Mouse (Mus musculus): ENCODE measurements at regions not wholly inside any gene's neighbourhood (a gene's known extent, or its start where the extent isn't known, plus 50 kb on each side); places are given as distances from the start of the nearest gene placed in this dataset.

GRCm38 (mm10) chr5:46182157-46182556, 324.7 kb upstream of the Lcorl start:
- no peak for DNase-seq
- H3K9me3 ChIP-seq (replicated peaks): no peaks in the 10 kb centered on the region
- H3K9ac ChIP-seq: no peak overlapping the region
- 76% methylated on average over 2 of the region's 2 CpGs for WGBS (ENCODE audit: insufficient replicate concordance)
- H3K4me3 ChIP-seq (replicated peaks): no peak overlapping the region
- H3K4me2 ChIP-seq: no peak overlapping the region
- ATAC-seq (ENCODE audit: low read depth): no peak
- H3K36me3 ChIP-seq: no peaks in the 10 kb centered on the region
- no peak overlapping the region for H3K27ac ChIP-seq
- no peaks in the 10 kb centered on the region for H3K27me3 ChIP-seq
- H3K4me1 ChIP-seq (replicated peaks): no peaks in the 10 kb centered on the region

- DNase-seq: no peak
- Histone ChIP-seq H3K9ac (no peak overlapping the region), H3K27ac (no peak overlapping the region), H3K36me3 (no peaks in the 10 kb centered on the region), H3K27me3 (no peaks in the 10 kb centered on the region), H3K9me3 (replicated peaks) (no peaks in the 10 kb centered on the region), H3K4me2 (no peak overlapping the region), H3K4me1 (replicated peaks) (no peaks in the 10 kb centered on the region), H3K4me3 (replicated peaks) (no peak overlapping the region)
- ATAC-seq (ENCODE audit: low read depth): no peak
- WGBS (ENCODE audit: insufficient replicate concordance): 39% methylated on average over 3 of the region's 3 CpGs
Observed at GRCm38 (mm10) chr5:46172315-46172714, 314.9 kb upstream of the Lcorl start.

GRCm38 (mm10) chr5:46160774-46161173, 303.4 kb upstream of the Lcorl start:
- Histone ChIP-seq H3K4me1 (replicated peaks) (no peaks in the 10 kb centered on the region), H3K27me3 (no peaks in the 10 kb centered on the region), H3K36me3 (no peaks in the 10 kb centered on the region), H3K4me2 (no peak overlapping the region), H3K9ac (no peak overlapping the region), H3K27ac (no peak overlapping the region), H3K9me3 (replicated peaks) (no peaks in the 10 kb centered on the region), H3K4me3 (replicated peaks) (no peak overlapping the region)
- WGBS (ENCODE audit: insufficient replicate concordance): 66% methylated on average over 4 of the region's 4 CpGs
- DNase-seq: no peak
- no peak for ATAC-seq (ENCODE audit: low read depth)

- Histone ChIP-seq H3K27me3 (no peaks in the 10 kb centered on the region), H3K36me3 (no peaks in the 10 kb centered on the region), H3K4me3 (replicated peaks) (no peak overlapping the region), H3K27ac (no peak overlapping the region), H3K4me1 (replicated peaks) (no peaks in the 10 kb centered on the region), H3K4me2 (no peak overlapping the region), H3K9me3 (replicated peaks) (no peaks in the 10 kb centered on the region), H3K9ac (no peak overlapping the region)
- no peak for ATAC-seq (ENCODE audit: low read depth)
- 36% methylated on average over 3 of the region's 3 CpGs for WGBS (ENCODE audit: insufficient replicate concordance)
- DNase-seq: no peak
Observed at GRCm38 (mm10) chr5:46151973-46152372, 294.6 kb upstream of the Lcorl start.

- Histone ChIP-seq H3K27ac (no peak overlapping the region), H3K4me3 (replicated peaks) (no peak overlapping the region), H3K27me3 (no peaks in the 10 kb centered on the region), H3K4me2 (no peak overlapping the region), H3K9me3 (replicated peaks) (no peaks in the 10 kb centered on the region), H3K36me3 (no peaks in the 10 kb centered on the region), H3K4me1 (replicated peaks) (no peaks in the 10 kb centered on the region), H3K9ac (no peak overlapping the region)
- DNase-seq (no peak), ATAC-seq (ENCODE audit: low read depth) (no peak)
- 51% methylated on average over 6 of the region's 6 CpGs for WGBS (ENCODE audit: insufficient replicate concordance)
Observed at GRCm38 (mm10) chr5:46150825-46151224, 293.4 kb upstream of the Lcorl start.

GRCm38 (mm10) chr5:46149851-46150615, 292.6 kb upstream of the Lcorl start:
- Histone ChIP-seq H3K4me3 (replicated peaks) (no peak overlapping the region), H3K36me3 (no peaks in the 10 kb centered on the region), H3K9me3 (replicated peaks) (no peaks in the 10 kb centered on the region), H3K27me3 (no peaks in the 10 kb centered on the region), H3K4me1 (replicated peaks) (no peaks in the 10 kb centered on the region), H3K27ac (no peak overlapping the region), H3K4me2 (no peak overlapping the region), H3K9ac (no peak overlapping the region)
- DNase-seq: no peak
- ATAC-seq (ENCODE audit: low read depth): no peak
- 62% methylated on average over 6 of the region's 6 CpGs for WGBS (ENCODE audit: insufficient replicate concordance)

- H3K36me3 ChIP-seq: no peaks in the 10 kb centered on the region
- no peaks in the 10 kb centered on the region for H3K4me1 ChIP-seq (replicated peaks)
- WGBS (ENCODE audit: insufficient replicate concordance): 34% methylated on average over 2 of the region's 2 CpGs
- ATAC-seq (ENCODE audit: low read depth) (no peak), DNase-seq (no peak)
- H3K4me3 ChIP-seq (replicated peaks): no peak overlapping the region
- no peak overlapping the region for H3K4me2 ChIP-seq
- no peak overlapping the region for H3K27ac ChIP-seq
- no peaks in the 10 kb centered on the region for H3K27me3 ChIP-seq
- no peaks in the 10 kb centered on the region for H3K9me3 ChIP-seq (replicated peaks)
- no peak overlapping the region for H3K9ac ChIP-seq
Observed at GRCm38 (mm10) chr5:46139024-46139423, 281.6 kb upstream of the Lcorl start.

- Histone ChIP-seq H3K4me2 (no peak overlapping the region), H3K27me3 (no peaks in the 10 kb centered on the region), H3K27ac (no peak overlapping the region), H3K4me1 (replicated peaks) (no peaks in the 10 kb centered on the region), H3K4me3 (replicated peaks) (no peak overlapping the region), H3K9me3 (replicated peaks) (no peaks in the 10 kb centered on the region), H3K36me3 (no peaks in the 10 kb centered on the region), H3K9ac (no peak overlapping the region)
- ATAC-seq (ENCODE audit: low read depth): no peak
- no peak for DNase-seq
- WGBS (ENCODE audit: insufficient replicate concordance): 70% methylated on average over 3 of the region's 3 CpGs
Observed at GRCm38 (mm10) chr5:46137695-46138094, 280.3 kb upstream of the Lcorl start.

- Histone ChIP-seq H3K27me3 (no peaks in the 10 kb centered on the region), H3K4me1 (replicated peaks) (no peaks in the 10 kb centered on the region), H3K4me3 (replicated peaks) (no peak overlapping the region), H3K9me3 (replicated peaks) (no peaks in the 10 kb centered on the region), H3K9ac (no peak overlapping the region), H3K27ac (no peak overlapping the region), H3K36me3 (no peaks in the 10 kb centered on the region), H3K4me2 (no peak overlapping the region)
- no peak for DNase-seq
- ATAC-seq (ENCODE audit: low read depth): no peak
- WGBS (ENCODE audit: insufficient replicate concordance): 65% methylated on average over 4 of the region's 4 CpGs
Observed at GRCm38 (mm10) chr5:46108020-46108419, 250.6 kb upstream of the Lcorl start.

GRCm38 (mm10) chr5:46103350-46103749, 245.9 kb upstream of the Lcorl start:
- H3K9me3 ChIP-seq (replicated peaks): no peaks in the 10 kb centered on the region
- H3K27me3 ChIP-seq: no peaks in the 10 kb centered on the region
- no peak overlapping the region for H3K4me2 ChIP-seq
- no peaks in the 10 kb centered on the region for H3K36me3 ChIP-seq
- ATAC-seq (ENCODE audit: low read depth): no peak
- H3K4me3 ChIP-seq (replicated peaks): no peak overlapping the region
- no peak overlapping the region for H3K27ac ChIP-seq
- no peak for DNase-seq
- WGBS (ENCODE audit: insufficient replicate concordance): 51% methylated on average over 4 of the region's 4 CpGs
- no peaks in the 10 kb centered on the region for H3K4me1 ChIP-seq (replicated peaks)
- no peak overlapping the region for H3K9ac ChIP-seq

GRCm38 (mm10) chr5:46092549-46092948, 235.1 kb upstream of the Lcorl start:
- no peak for DNase-seq
- no peak overlapping the region for H3K4me3 ChIP-seq (replicated peaks)
- H3K4me2 ChIP-seq: no peak overlapping the region
- no peaks in the 10 kb centered on the region for H3K36me3 ChIP-seq
- ATAC-seq (ENCODE audit: low read depth): no peak
- H3K27ac ChIP-seq: no peak overlapping the region
- no peaks in the 10 kb centered on the region for H3K4me1 ChIP-seq (replicated peaks)
- H3K27me3 ChIP-seq: no peaks in the 10 kb centered on the region
- WGBS (ENCODE audit: insufficient replicate concordance): 63% methylated on average over 5 of the region's 5 CpGs
- H3K9ac ChIP-seq: no peak overlapping the region
- H3K9me3 ChIP-seq (replicated peaks): no peaks in the 10 kb centered on the region

GRCm38 (mm10) chr5:46086885-46087284, 229.5 kb upstream of the Lcorl start:
- Histone ChIP-seq H3K9ac (no peak overlapping the region), H3K27ac (no peak overlapping the region), H3K36me3 (no peaks in the 10 kb centered on the region), H3K9me3 (replicated peaks) (no peaks in the 10 kb centered on the region), H3K4me2 (no peak overlapping the region), H3K4me1 (replicated peaks) (no peaks in the 10 kb centered on the region), H3K4me3 (replicated peaks) (no peak overlapping the region), H3K27me3 (no peaks in the 10 kb centered on the region)
- WGBS (ENCODE audit: insufficient replicate concordance): 65% methylated on average over 1 of the region's 1 CpGs
- no peak for ATAC-seq (ENCODE audit: low read depth)
- no peak for DNase-seq
